Mouse (Mus musculus) Patski (cell line): ENCODE results near the gene Myo1c. TPM values are rescaled to one million over a fixed set of nuclear protein-coding genes. Genes with fewer than 3 reads are reported as not detected.
"Not testable (repeated sequence)": the region's sequence is repeated elsewhere in the genome, so short reads cannot be mapped to it uniquely, and the experiment has no call there.

Source experiments
- ATAC-seq: fragments of 100-300 bp; one replicate; pipeline ENCODE4 v1.8.0; 2021
- CTCF ChIA-PET: fragments of 350-600 bp; sonication (Branson Sonifier 250); formaldehyde crosslinking; loops from one replicate; lab custom pipeline; 2022; ENCODE audit warnings: inconsistent platforms; lab: Charles Lee
- POLR2A ChIA-PET: fragments of 350-600 bp; sonication (Branson Sonifier 250); formaldehyde crosslinking; loops from one replicate; lab custom pipeline; 2022; ENCODE audit warnings: antibody characterized with exemption, inconsistent platforms; lab: Charles Lee
- DNase-seq: peaks from one replicate; pipeline ENCODE4 v3.0.0-alpha.2; 2011; ENCODE audit warnings: low read depth, low spot score
- H3K27me3 ChIP-seq: fragments of 371-371 bp; one replicate; pipeline ENCODE4 v1.5.1; 2021
- CTCF ChIP-seq: fragments of 100-300 bp; IDR thresholded peaks from one replicate; pipeline ENCODE4 v1.5.1; 2021
- in situ Hi-C: fragments of 300-500 bp; cut with MboI; formaldehyde crosslinking; loops from 3 replicates; pipeline ENCODE4 v1.11.1; 2018; ENCODE audit warnings: low pct_unique_long_range_greater_than_20kb, mixed read lengths
- polyA plus RNA-seq: library from polyadenylated mRNA; unstranded; gene quantifications from one replicate; pipeline ENCODE4 v1.2.3, GENCODE M21; 2021

Myo1c gene
- polyA plus RNA-seq, 1 experiment from 2014 or later = 121 TPM

- no peaks in the 10 kb centered on the region for H3K27me3 ChIP-seq
- CTCF ChIA-PET = no interaction called here
- DNase-seq = no peak
- in situ Hi-C loops = no loop called here
- POLR2A ChIA-PET = interaction anchor here (0.9 to 1.5 kb wide), 3 partner anchors 20 to 50 kb away, joined by 3 to 5 read pairs (median 3); no protein-coding TSS in a partner anchor
- peak; percentile 41 for TF ChIP-seq CTCF
- ATAC-seq = peak; percentile 32
Measured at GRCm38 (mm10) chr11:75679439-75680171, 29.3 kb downstream of the Myo1c start.

DNA sequence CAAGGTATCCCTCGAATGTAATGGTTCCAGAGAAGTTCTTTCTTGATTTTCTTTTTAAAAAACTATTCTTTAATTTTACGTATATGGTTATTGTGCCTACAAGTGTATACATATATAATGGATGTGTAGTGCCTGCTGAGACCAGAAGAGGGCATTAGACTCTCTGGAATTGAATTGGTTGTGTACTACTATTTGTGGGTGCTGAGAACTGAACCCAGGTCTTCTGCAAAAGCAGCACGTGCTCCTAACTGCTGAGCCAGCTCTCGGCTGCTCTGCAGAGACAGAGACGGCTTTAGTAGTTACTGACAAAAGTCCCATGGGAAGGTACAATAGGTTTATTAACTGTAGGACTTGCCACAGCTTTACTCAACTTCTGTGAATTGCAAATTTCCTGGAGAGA, 34.2 kb downstream of the Myo1c start:
- DNase-seq (no peak), ATAC-seq (no peak)
- ChIA-PET CTCF (no interaction called here), POLR2A (no interaction called here)
- in situ Hi-C loops = no loop called here
- H3K27me3 ChIP-seq = no peaks in the 10 kb centered on the region
- peak; percentile 30 for TF ChIP-seq CTCF

- ChIA-PET CTCF (no interaction called here), POLR2A (no interaction called here)
- no peaks in the 10 kb centered on the region for H3K27me3 ChIP-seq
- TF ChIP-seq CTCF = no peak
- DNase-seq (no peak), ATAC-seq (no peak)
- in situ Hi-C loops = no loop called here
Measured at GRCm38 (mm10) chr11:75684956-75685355, 34.7 kb downstream of the Myo1c start.

DNA sequence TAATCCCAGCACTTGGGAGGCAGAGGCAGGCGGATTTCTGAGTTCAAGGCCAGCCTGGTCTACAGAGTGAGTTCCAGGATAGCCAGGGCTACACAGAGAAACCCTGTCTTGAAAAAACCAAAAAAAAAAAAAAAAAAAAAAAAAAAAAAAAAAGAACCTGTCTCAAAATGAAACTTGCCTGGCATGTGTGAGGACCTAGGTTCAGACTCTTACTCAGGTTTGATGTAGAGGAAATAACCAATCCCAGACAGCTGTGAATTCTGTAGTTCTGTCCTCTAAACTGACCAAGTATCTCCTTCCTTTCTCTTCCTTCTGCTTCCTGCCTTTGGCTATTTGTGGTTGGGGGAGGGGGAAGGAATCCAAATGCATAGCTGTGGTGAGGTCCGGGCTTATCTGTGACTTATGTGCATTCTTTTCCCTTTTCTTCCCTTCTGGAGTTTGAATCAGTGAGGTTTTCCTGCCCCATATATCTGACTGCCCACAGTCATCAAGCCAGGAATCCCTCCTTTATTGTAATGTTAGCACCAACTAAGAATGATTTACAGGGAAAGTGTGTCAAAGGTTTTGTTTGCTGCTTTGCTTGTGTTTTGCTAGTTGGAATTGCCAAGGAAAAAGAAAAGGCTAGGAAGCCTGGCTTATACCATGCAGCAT, 37.2 kb downstream of the Myo1c start:
- CTCF ChIA-PET = interaction anchor here (1.1 kb wide), 1 partner anchor 15 kb away, joined by 4 read pairs; no protein-coding TSS in a partner anchor
- peak; percentile 53 for DNase-seq

GRCm38 (mm10) chr11:75688132-75688531, 37.8 kb downstream of the Myo1c start:
- ChIA-PET CTCF (no interaction called here), POLR2A (interaction anchor here (0.7 kb wide), 1 partner anchor 14 kb away, joined by 6 read pairs; no protein-coding TSS in a partner anchor)
- ATAC-seq = no peak
- no peak for DNase-seq
- in situ Hi-C loops = no loop called here
- TF ChIP-seq CTCF = no peak
- H3K27me3 ChIP-seq = no peaks in the 10 kb centered on the region

More for the DNA sequence above, 37.2 kb downstream of the Myo1c start:
- in situ Hi-C loops = no loop called here
- H3K27me3 ChIP-seq = no peaks in the 10 kb centered on the region
- ATAC-seq = peak; percentile 84
- POLR2A ChIA-PET = interaction anchor here (1.1 kb wide), 1 partner anchor 26 kb away, joined by 4 read pairs; no protein-coding TSS in a partner anchor
- no peak for TF ChIP-seq CTCF

DNA sequence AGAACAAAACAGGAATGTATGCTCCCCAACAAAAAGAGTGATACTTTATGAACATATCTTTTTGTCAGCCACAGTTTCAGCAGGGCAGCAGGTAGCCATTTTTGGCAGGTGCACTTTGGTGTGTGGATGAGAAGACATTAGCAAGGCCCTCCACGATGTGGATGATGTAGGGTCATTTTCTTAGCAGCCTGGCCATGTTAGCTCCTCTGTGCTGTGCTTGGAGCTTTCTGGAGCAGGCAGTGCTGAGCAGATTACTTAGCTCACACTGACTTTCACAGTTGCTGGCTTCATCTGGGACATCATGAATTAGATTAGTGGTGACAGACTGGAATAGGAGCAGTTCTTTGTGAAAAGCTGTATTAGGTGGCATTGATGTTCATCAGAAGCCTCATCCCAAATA, 39.7 kb downstream of the Myo1c start:
- ATAC-seq = no peak
- ChIA-PET CTCF (no interaction called here), POLR2A (interaction anchor here (0.6 to 1.0 kb wide), 3 partner anchors 12 to 281 kb away, joined by 3 to 4 read pairs (median 4); partner anchors contain the start of gene Ywhae)
- DNase-seq = no peak
- in situ Hi-C loops = no loop called here
- no peak for TF ChIP-seq CTCF
- H3K27me3 ChIP-seq = no peaks in the 10 kb centered on the region

DNA sequence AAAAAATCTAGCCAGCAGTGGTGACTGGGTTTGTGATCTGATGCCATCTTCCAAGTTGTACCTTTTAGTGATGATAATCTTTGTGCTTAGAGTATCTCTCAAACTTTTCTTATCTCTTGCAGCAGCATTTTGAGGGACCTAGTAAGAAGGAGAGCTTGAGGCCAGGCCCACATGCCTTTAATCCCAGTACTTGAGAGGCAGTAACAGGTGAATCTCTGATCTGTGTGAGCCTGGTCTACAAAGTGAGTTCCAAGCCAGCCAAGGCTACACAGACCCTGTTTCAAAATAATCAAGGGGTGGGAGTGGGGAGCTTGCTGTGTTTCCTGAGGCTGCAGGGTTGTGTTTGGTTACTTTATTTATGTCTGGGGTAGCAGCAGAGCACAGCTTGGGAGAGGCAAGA, 40.7 kb downstream of the Myo1c start:
- POLR2A ChIA-PET = interaction anchor here (1.0 kb wide), 1 partner anchor 41 kb away, joined by 4 read pairs; the partner anchor contains the start of gene Ywhae
- TF ChIP-seq CTCF = no peak
- H3K27me3 ChIP-seq = no peaks in the 10 kb centered on the region
- DNase-seq (no peak), ATAC-seq (no peak)
- CTCF ChIA-PET = no interaction called here
- in situ Hi-C loops = no loop called here

DNA sequence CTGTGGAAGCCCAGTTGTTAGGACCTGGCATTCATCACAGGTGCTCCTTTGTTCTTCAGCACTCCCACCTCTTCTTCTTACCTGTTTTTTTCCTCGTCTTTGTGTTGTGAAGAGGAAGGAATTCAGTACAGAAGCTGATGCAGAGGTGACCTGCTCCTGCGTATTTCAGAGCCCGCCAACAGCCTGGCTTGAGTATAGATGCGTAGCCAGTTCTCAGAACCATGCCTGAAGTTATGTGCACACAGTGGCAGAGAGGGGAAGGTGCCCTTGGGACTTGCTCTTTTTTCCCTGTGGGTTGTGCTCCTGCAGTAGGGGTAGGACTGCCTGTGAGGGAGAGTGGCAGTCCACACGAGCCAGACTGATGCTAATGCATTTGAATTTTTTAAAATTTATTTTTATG, 43.3 kb downstream of the Myo1c start:
- POLR2A ChIA-PET = no interaction called here
- ATAC-seq = no peak
- no peaks in the 10 kb centered on the region for H3K27me3 ChIP-seq
- CTCF ChIA-PET = no interaction called here
- DNase-seq = no peak
- no peak for TF ChIP-seq CTCF
- in situ Hi-C loops = no loop called here

GRCm38 (mm10) chr11:75697464-75697863, 47.2 kb downstream of the Myo1c start:
- POLR2A ChIA-PET = interaction anchor here (0.6 kb wide), 1 partner anchor 138 kb away, joined by 3 read pairs; no protein-coding TSS in a partner anchor
- ATAC-seq, DNase-seq, H3K27me3 ChIP-seq, in situ Hi-C loops: not testable (repeated sequence)
- CTCF ChIA-PET = interaction anchor here (1.4 kb wide), 1 partner anchor 10 kb away, joined by 5 read pairs; no protein-coding TSS in a partner anchor

GRCm38 (mm10) chr11:75700557-75700956, 50.3 kb downstream of the Myo1c start:
- ChIA-PET POLR2A (interaction anchor here (0.8 kb wide), 1 partner anchor 21 kb away, joined by 3 read pairs; no protein-coding TSS in a partner anchor), CTCF (interaction anchor here (1.0 to 1.7 kb wide), 2 partner anchors 9 to 31 kb away, joined by 3 to 5 read pairs; no protein-coding TSS in a partner anchor)
- ATAC-seq = no peak
- in situ Hi-C loops = no loop called here
- H3K27me3 ChIP-seq = no peaks in the 10 kb centered on the region
- TF ChIP-seq CTCF = peak; percentile 55
- no peak for DNase-seq
